Mouse (Mus musculus) gastrocnemius, adult 8-10 months (tissue): ENCODE data around the gene 1500011B03Rik. TPM values are rescaled to one million over a fixed set of nuclear protein-coding genes. Genes with fewer than 3 reads are reported as not detected.

ENCODE experiments used
- DNase-seq, 2 experiments: peaks; one replicate each; pipeline ENCODE4 v3.0.0; 2022; ENCODE audit warnings: low spot score in 2 of 2
- total RNA-seq, 4 experiments: library from RNA; stranded (reverse); gene quantifications; 2 replicates each; pipeline ENCODE4 v1.2.4; 2022

1500011B03Rik gene
- total RNA-seq, 4 experiments from 2014 or later = 2.1 to 6.2 (median 3.1) TPM

DNA sequence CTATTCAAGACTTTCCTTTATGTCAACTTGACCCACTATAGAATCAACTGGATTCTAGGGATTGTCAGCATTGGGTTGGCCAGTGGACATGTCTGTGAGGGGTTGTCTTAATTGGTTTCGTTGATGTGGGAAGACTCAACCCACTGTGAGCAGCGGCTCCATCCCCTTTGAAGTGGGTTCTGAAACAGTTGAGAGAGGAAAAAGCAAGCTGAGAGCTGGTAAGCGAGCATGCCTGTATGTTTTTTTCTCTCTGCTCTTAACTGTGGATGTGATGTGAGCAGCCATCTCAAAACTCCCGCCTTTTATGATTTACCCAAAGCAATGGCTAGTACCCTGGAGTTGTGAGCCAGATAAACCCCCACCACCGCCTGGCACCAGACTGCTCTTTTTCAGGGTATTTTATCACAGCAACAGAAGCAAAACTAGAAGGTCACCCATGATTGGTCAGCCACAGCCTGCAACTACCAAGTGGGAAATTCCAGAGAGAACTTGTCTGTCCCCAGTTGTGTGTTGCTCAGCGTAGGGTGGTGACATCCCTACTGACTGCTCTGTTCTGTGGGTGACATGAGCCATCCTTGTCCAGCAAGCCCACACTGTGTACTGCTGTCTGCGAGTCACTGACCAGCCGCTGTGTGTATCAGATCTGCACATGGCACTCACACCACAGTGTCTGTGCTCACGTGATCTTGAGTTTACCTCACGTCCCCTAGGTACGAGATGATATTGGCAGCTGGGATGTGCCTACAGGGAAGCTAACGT lies 39.7 kb downstream of the 1500011B03Rik start:
- DNase-seq = no peak

DNA sequence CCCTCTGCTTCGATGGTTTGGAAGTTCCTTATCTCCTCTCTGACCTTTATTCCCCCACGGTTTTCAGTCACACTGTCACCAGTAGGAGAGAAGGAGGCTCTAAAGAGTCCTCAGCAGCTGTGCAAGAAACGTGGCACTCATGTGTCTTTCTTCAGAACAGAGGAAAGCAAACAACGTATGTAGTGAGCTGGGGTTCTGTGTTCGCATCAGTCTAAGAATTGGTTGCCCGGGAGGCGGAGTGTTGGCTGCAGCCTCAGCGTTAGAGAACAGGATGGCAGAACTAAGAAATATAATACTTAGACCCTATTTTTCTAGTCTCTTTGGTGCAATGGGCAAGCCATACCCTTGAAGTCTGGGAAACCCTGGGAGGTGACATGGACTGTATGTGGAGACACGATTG lies 40.3 kb downstream of the 1500011B03Rik start:
- no peak for DNase-seq

DNA sequence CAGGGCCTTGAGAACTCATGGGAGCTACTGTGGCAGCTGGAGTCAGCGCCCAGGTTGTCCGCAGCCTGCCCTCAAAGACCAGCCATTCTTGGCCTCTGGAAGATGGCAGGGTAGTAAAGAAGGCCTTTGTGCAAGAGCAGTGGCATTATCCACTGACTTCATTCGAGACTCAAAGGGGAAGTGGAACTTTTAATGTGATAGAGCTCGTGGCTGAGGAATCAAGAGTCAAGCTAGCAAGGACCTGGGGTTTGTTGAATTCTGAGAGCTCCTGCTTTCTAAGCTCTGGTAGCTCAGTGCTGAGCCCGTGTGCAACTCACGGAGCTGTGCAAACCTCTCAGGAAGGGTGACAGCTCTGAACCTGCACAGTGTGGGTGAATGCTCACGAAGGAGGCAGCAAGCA lies 42.4 kb downstream of the 1500011B03Rik start:
- DNase-seq = no peak

DNA sequence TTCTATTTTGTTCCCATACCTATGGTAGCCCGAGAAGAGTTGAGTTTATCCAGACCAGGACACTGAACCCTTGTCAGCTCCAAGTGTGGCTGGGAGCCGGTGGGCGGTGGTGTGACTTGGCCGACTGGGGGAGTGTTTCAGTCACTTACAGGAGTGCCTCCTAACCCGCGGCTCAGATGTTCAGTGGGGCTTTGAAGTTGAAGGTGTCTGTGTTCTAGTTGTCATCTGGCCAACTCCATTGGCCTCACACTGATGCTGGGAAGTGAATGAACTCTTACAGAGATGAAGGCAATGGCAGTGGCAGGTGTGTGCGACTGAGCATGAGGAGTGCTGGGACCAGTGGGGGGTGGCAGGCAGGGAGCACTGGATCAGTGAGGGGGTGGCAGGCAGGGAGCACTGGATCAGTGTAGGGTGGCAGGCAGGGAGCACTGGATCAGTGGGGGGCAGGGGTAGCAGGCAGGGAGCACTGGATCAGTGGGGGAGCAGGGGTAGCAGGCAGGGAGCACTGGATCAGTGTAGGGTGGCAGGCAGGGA lies 43.2 kb downstream of the 1500011B03Rik start:
- no peak for DNase-seq

DNA sequence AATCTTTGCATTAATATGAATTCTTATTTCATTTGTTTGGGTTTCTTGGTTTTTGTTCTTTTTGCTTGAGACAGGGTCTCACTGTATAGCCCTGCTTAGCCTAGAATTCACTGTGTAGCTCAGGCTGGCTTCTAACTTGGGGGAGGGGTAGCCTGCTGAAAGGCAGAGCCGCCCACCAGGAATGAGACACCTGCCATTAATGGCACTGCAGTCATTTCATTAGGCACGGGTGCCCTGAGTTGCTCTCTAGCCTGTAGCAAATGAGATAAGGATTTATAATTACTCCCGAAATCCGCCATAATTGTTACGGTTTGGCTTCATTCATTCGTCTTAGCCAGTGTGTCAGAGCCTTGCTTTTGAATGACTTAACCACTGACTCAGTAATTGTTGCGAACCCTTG lies 47.1 kb downstream of the 1500011B03Rik start:
- DNase-seq = no peak

DNA sequence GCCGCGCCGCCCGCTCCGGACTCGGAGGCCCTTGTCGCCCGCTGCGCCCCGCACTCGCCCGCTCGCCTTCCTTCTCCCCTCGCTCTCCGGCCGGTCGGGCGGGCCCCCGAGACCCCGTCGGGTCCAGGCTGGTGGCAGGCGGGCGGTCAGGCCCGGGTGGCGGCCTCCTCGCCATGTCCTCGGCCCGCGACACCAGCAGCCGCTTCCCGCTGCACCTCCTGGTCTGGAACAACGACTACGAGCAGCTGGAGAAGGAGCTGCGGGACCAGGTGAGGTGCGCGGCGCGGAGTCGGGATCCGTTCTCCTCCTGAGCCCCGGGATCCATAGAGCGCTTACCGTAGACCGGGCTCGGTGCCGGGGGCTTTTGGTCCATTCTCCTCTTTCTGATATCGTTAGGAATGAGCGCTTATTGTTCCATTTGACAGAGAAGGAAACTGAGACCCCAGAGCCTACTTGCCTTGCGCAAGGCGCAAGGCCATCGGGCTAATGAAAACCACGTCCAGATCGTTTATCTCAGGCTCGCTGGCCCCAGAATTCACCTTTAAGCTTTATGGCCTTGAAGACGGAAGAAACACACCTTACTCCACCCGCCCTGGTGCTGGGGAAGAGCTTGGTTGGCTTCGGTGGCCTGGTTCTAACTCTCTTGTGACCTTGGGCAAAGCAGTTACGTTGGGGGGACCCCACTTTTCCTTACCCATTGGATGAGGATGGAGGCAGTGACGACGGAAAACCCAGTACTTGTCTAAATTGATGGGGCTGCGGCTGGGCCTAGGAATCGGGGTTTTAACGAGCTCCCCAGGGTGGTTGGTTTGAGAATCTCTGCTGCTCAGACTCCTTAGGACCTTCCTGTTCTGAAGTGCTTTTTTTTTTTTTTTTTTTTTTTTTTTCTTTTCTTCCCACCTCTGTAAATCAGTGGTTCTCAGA lies 48.0 kb downstream of the 1500011B03Rik start, which contains the start of gene Git2:
Gene Git2 (minus strand): TSS at position 462 of the 924 bp plus-strand sequence.
- no peak for DNase-seq

DNA sequence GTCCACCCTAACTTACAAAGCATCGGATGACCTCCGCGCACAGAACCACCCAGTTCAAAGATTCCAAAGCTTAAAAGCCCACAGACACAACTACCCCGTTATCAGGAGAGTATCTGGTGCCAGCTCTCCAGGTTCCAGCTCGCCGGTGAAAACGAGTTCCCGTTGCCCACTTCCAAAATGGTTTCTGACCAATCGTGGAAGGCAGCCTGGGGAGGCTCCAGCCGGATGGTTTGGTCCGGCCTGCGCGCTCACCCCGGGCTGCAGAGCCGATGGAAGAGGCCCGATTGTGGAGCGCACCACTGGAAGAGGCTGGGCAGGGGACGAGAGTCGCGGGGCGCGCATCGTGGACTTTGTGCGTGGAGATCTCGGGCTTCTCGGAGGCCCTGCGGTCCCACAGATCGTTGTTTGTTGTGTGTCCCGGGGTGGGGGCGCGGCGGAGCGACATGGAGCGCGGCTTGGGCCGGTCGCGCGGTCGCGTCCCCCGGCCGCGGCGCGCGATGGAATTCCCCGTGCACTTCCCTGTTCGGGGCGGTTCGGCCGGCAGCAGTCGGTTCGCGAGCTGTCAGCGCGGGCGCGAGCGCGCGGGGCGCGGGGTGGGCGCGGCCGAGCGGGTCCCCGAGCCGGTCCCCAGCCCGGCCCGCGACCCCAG lies 48.7 kb downstream of the 1500011B03Rik start, which contains the start of gene Ankrd13a:
Gene Ankrd13a (plus strand): TSS at position 275 of the 649 bp plus-strand sequence.
- peak; percentile 83 to 87 for DNase-seq

DNA sequence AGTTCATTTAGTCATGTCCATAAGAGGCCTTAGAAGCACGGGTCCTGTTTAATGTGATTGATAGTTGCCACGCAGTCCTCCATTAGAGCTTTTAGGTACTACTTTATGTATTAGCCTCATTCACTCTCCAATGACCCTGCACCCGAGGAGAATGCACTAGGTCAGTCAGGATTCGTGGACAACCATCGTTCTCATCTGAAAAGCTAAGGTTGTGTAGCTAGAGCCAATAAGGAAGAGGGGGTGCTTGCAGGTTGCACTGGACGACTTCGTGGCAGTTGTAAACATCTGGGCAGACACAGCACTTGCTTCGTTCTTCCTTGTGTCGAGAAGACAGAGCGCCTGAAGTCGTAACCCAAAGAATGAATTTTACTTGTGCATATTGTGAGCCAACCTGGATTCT lies 49.5 kb downstream of the 1500011B03Rik start:
- DNase-seq = no peak

DNA sequence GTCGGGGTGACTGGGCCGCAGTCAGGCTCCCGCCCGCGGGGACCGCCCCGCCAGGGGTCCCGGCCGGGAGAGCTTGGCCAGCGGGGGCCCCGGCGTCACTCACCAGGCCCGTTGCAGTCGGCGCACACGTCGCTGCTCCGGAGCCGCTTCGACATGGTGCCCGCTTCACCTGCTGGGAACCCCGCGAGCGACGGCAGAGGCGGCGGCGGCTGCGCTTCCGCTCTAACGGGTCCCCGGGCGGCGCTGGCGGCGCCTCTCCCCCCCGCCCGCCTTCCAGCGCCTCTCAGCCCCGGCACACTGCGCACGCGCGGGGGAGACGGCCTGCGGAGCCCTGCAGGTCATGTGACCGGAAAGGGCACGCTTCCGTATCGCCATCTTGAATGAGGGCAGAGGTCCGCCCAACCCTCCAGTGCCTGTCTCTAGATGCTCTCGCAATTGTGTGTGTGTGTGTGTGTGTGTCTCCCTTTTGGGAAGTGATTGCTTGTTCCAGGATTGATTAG lies 50.0 kb downstream of the 1500011B03Rik start:
- peak; percentile 93 to 95 for DNase-seq

DNA sequence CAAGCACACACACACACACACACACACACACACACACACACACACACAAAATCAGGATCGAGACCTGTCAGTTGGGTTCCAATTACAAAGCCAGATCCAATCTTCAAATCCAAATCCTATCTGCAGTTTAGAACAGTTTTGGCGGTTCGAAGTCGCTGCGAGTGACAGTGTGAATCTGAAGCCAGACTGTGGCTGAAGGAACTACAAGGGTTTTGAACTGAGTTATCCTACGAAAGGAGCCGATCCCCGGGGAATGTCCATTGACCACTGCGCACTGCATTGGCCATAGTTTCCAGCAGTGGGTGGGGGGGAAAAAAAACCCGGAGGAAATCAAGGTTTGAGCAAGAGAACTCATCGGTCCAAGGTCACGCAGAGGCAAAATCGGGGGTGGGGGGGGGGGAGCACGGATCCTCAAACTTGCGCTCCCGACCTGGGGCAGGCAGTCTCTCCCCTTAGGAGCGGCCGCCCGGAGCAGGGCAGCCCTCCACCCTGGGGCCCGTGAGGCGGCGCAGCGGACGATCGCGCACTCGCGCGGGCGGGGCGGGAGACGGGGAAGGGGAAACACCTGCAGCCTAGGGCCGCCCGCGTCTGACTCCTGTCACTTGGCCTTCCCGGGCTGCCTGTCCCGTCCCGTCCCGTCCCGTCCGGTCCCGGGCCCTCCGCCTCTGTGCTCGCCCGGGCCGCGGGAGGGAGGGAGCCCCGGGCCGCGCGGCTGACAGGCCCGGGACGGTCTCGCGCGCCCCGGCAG lies 50.6 kb downstream of the 1500011B03Rik start:
- DNase-seq = peak; percentile 28 to 34

DNA sequence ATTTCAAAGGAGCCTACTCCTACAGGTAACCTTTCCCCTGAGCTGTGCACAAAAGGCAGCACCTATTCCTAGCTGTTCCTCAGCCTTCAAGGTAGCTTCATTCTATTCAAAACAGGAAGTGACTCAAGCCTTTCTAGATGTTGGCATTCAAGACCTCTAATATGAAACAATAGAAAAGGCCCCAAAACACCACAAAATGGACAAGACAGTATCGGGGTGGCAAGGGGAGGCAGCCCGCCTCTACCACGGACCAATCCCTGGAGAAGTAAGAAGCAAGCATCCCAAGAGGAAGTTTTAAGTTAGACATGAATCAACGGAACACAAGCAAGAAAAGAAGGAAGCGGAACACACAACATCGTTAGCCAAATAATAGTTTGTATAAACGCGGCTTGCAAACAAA lies 51.5 kb downstream of the 1500011B03Rik start:
- DNase-seq = no peak

DNA sequence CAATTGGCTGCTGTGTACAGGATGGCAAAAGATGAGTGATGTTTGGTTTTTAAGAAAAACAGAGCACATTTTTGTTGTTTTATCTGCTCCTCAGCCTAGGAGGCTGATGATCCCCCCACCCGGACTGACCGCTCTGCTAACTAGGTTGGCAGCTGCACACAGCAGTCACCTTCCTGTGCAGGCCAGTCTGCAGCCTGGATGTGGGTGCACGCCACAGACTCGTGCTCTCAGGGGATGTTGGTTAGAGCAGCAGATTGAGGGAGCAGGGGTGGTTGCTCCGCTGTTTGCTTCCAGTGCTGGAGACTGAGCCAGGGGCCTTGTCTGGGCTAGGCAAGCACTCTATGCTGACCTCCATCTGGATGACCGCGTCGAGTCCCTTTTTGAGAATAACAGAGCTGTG lies 53.5 kb downstream of the 1500011B03Rik start:
- DNase-seq = no peak

DNA sequence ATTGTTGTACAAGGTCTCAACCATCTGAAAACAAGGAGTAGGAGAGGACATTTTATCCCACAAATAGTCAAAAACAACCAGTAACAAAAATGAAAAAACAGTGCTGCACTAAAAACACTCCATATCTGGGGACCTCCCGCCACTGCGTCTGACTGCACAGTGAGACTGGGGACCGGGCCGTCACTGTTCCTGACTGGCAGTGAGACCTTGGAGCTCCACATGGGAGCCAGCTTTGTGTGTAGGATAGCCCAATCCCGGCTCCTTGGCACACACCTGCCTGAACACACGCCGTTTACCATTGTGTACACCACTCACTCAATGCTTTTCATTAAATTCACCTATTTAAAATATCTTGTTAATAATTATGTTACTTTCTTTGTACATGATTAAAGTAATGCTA lies 56.1 kb downstream of the 1500011B03Rik start:
- DNase-seq = no peak

DNA sequence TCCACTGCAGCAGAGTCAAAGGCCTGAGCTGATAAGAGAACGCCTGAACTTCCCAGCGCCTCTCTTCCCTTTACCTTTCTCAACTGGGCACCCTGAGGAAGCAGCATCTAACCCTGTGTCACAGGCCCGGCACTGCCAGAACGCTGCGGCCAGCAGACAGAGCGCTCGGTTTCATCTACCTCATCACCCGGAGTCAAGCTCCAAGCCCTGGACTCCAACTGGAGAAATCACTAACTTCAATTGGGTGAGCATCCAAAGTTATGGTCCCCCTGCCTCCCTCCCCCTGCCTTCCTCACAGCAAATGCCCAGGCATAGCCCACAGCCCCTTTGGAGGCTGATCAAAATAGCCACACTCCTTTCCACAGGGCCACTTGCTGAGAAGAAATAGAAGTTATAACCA lies 56.6 kb downstream of the 1500011B03Rik start:
- no peak for DNase-seq

DNA sequence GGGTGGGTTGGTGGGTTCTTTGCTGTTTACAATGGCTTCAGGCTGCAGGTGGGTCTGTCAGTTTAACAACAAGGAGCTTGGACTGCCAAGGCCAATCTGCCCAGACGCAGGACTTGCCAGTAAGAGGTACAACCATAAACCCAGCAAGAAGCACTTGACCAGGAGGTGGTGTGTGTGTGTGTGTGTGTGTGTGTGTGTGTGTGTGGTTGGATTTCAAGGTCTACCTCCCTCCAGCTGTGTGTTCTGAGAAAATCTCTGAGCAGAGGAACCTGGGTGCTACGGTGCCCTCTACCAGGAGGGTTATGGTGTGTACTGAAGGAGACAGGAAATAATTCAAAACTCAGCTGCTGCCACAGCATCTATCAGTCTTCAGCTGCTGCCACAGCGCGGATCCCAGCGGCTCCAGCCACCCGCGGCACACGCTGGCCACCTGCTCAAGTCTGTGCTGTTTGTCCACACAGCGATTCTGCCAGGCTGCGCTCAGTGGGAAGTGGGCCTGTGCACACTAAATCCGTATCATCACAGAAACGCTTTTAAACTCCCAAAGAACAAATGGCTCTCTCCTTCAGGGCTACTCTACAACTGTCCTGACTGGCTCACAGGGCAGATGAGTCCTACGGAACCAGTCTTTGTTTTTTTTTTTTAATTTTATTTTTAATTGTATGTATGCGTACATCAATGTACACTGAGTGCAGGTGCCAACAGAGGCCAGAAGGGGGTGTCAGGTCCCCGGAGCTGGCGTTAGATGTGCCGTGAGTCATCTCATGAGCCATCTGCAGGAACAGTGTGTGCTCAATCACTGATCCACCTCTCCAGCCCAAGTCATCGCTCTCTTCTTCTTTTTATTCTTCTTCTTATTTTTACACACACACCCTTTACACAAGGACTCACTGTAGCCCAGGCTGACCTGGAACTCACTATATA lies 58.2 kb downstream of the 1500011B03Rik start:
- no peak for DNase-seq

DNA sequence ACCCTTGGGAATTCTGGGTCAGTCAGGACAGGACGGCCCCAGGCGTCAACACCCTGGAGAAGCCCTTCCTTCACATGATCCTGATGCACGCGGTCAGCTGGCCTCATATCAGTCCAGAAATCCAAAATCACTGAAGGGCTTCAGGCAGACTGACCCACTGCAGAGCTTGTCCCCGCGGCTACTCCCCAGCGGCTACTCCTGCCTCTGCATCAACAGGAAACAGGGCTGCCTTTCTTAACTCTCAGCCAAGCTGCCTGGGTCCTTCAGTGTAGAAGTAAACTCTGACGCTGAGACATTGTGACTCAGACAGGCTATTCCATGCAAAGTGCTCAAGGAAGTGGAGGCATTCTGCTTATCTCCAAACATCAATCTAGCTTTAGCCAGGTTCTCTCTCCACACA lies 61.3 kb downstream of the 1500011B03Rik start:
- DNase-seq = no peak

DNA sequence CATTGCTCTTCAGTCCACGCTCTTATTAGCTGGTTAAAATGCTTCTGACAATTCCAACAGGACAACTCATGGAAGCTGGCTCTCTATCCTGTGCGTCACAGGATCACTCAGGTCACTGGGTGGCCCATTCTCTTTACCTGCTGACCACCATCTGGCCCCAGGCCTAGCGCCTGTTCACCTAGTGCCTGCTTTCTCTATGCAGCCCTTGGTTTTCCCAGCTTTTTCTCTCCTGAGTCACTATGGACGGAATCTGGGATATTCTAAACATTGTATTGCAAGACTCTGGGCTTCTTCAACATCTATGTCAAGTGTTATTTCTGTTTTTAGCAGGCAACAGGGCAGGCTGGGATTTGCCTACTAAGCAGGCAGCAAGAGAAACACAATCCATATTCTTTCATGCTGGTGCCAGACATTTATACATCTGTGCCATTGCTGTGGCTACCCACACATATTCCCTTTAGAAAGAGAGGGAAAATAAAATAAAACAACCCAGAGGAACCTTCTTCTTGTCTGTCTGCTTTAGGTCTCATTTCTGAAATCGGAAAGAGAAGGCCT lies 63.7 kb downstream of the 1500011B03Rik start:
- DNase-seq = no peak
